Mouse (Mus musculus) ES-Bruce4 (cell line): ENCODE results near the gene 9030025P20Rik. TPM values are rescaled to one million over a fixed set of nuclear protein-coding genes. Genes with fewer than 3 reads are reported as not detected.
A peak's percentile ranks its signal among the peaks of the same experiment; 100 is the strongest.

ENCODE experiments used
- H3K27ac ChIP-seq: 2 replicates; pipeline ENCODE4 v1.5.1; 2012; ENCODE audit warnings: low read length, inconsistent platforms; ENCODE audit not compliant: insufficient read depth
- H3K27me3 ChIP-seq: 2 replicates; pipeline ENCODE4 v1.6.1; 2012; ENCODE audit warnings: mild to moderate bottlenecking, low read length, inconsistent platforms; ENCODE audit not compliant: control insufficient read depth, poor library complexity, insufficient read depth, severe bottlenecking
- H3K36me3 ChIP-seq: 2 replicates; pipeline ENCODE4 v1.6.1; 2012; ENCODE audit warnings: inconsistent platforms, mild to moderate bottlenecking, low read length, moderate library complexity; ENCODE audit not compliant: control insufficient read depth, poor library complexity, insufficient read depth, severe bottlenecking
- H3K4me1 ChIP-seq: one replicate; pipeline ENCODE4 v1.8.1; 2011; ENCODE audit warnings: low read length; ENCODE audit not compliant: control insufficient read depth, insufficient read depth
- H3K4me3 ChIP-seq: 2 replicates; pipeline ENCODE4 v1.5.1; 2011; ENCODE audit warnings: low read depth, mild to moderate bottlenecking, low read length
- H3K9ac ChIP-seq: 2 replicates; pipeline ENCODE4 v1.6.1; 2012; ENCODE audit warnings: low read depth, mild to moderate bottlenecking, inconsistent platforms; ENCODE audit not compliant: poor library complexity, severe bottlenecking
- H3K9me3 ChIP-seq: replicated peaks from 2 replicates; pipeline ENCODE4 v1.6.1; 2012; ENCODE audit warnings: mild to moderate bottlenecking, low read length, inconsistent platforms; ENCODE audit not compliant: control insufficient read depth, poor library complexity, insufficient read depth, severe bottlenecking
- CTCF ChIP-seq: IDR thresholded peaks from one replicate; pipeline ENCODE4 v1.8.1; 2011; ENCODE audit warnings: low read depth, low read length
- EP300 ChIP-seq: IDR thresholded peaks from 2 replicates; pipeline ENCODE4 v1.6.1; 2011; ENCODE audit warnings: low read depth, low read length; ENCODE audit not compliant: insufficient read depth
- POLR2A ChIP-seq: IDR thresholded peaks from one replicate; pipeline ENCODE4 v1.8.1; 2011; ENCODE audit warnings: low read length; ENCODE audit not compliant: insufficient read depth
- polyA plus RNA-seq: library from polyadenylated mRNA; stranded (reverse); fragments of >200 nt; gene quantifications from 2 replicates; pipeline ENCODE4 v1.2.4, GENCODE M21; 2011; ENCODE audit warnings: low read depth; ENCODE audit not compliant: missing spikeins, insufficient read depth, insufficient read length

The 9030025P20Rik gene
- polyA plus RNA-seq, 1 experiment = 10.8 TPM

DNA sequence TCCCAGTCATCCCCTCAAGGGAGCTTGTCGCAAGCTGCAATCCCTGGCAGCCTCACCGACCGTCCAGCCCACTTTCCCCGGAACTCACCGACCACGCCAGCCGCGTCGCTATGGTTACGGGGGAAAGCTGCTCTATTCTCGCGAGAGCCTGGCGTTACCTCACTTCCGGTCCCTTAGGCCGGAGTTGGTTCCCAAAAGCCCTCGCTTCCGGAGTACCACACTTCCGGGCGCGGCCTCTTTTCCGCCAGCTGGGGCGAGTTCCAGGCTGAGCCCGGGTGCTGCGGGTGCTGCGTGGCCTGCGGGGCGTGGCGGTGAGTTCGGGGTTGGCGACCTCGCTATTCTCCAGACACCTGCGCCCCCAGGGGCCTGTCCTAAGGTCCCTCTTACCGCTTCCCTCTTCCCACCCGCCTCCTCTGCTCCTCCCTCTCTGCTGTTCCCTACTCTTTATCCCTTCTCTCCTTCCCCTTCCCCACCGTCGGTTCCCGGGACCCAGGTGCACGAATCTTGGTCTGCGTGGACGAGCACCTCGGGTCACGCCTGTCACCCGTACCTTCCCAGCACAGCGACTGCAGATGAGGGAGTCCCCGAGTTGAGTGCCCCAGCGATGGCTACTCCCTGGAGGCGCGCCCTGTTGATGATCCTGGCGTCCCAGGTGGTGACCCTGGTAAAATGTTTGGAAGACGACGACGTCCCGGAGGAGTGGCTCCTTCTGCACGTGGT is 35.1 kb upstream of the 9030025P20Rik start, which contains the start of the genes Wdr27 and 1600012H06Rik:
Wdr27 (minus strand) TSS at position 150 of the 720 bp plus-strand sequence.
1600012H06Rik (plus strand) TSS at position 176 of the 720 bp plus-strand sequence.
- Histone ChIP-seq H3K27me3 (no peaks in the 10 kb centered on the region), H3K4me1 (no peaks in the 10 kb centered on the region), H3K36me3 (peaks cover 16% of the 10 kb centered on the region; the same call in 1 of the 2 replicates), H3K9me3 (no peaks in the 10 kb centered on the region), H3K27ac (no peak within 1 kb of the TSS; the same call in 1 of the 2 replicates), H3K4me3 (peak within 1 kb of the TSS; percentile 92), H3K9ac (peak within 1 kb of the TSS; percentile 65)
- 0 out of 2 replicates have a peak, but pooled peaks have one; percentile 46 for TF ChIP-seq EP300
- no peak for TF ChIP-seq CTCF
- TF ChIP-seq POLR2A = no peak

- Histone ChIP-seq H3K36me3 (peaks cover 19% of the 10 kb centered on the region; the same call in 1 of the 2 replicates), H3K4me3 (peak overlapping the region; percentile 92), H3K9me3 (no peaks in the 10 kb centered on the region), H3K27me3 (no peaks in the 10 kb centered on the region), H3K27ac (no peak overlapping the region), H3K9ac (peak overlapping the region; percentile 65), H3K4me1 (no peaks in the 10 kb centered on the region)
- no peak for TF ChIP-seq CTCF
- TF ChIP-seq EP300 = no peak
- no peak for TF ChIP-seq POLR2A
Observed at GRCm38 (mm10) chr17:14943729-14944059, 34.6 kb upstream of the 9030025P20Rik start.

GRCm38 (mm10) chr17:14944551-14944950 is 33.7 kb upstream of the 9030025P20Rik start:
- H3K27ac ChIP-seq = no peak overlapping the region
- H3K4me3 ChIP-seq = no peak overlapping the region
- H3K36me3 ChIP-seq = peaks cover 22% of the 10 kb centered on the region
- no peak overlapping the region for H3K9ac ChIP-seq
- H3K9me3 ChIP-seq = no peaks in the 10 kb centered on the region
- no peaks in the 10 kb centered on the region for H3K4me1 ChIP-seq
- TF ChIP-seq EP300 (no peak), CTCF (no peak), POLR2A (no peak)
- H3K27me3 ChIP-seq = no peaks in the 10 kb centered on the region

GRCm38 (mm10) chr17:14949161-14949827 is 29.0 kb upstream of the 9030025P20Rik start:
- H3K27ac ChIP-seq = no peak overlapping the region
- no peak overlapping the region for H3K9ac ChIP-seq
- no peaks in the 10 kb centered on the region for H3K4me1 ChIP-seq
- no peaks in the 10 kb centered on the region for H3K27me3 ChIP-seq
- peaks cover 45% of the 10 kb centered on the region for H3K36me3 ChIP-seq
- H3K9me3 ChIP-seq = no peaks in the 10 kb centered on the region
- no peak overlapping the region for H3K4me3 ChIP-seq
- TF ChIP-seq EP300 (no peak), CTCF (no peak), POLR2A (no peak)

GRCm38 (mm10) chr17:14953452-14953851 is 24.8 kb upstream of the 9030025P20Rik start:
- H3K4me1 ChIP-seq = no peaks in the 10 kb centered on the region
- no peak overlapping the region for H3K27ac ChIP-seq
- TF ChIP-seq EP300 = no peak
- TF ChIP-seq POLR2A = no peak
- no peak for TF ChIP-seq CTCF
- H3K9me3 ChIP-seq = no peaks in the 10 kb centered on the region
- no peak overlapping the region for H3K4me3 ChIP-seq
- peaks cover 37% of the 10 kb centered on the region for H3K36me3 ChIP-seq
- H3K9ac ChIP-seq = no peak overlapping the region
- H3K27me3 ChIP-seq = no peaks in the 10 kb centered on the region
